Mouse (Mus musculus) limb, embryonic 11.5 days (tissue): ENCODE results near the gene Hes5. TPM values are rescaled to one million over a fixed set of nuclear protein-coding genes. Genes with fewer than 3 reads are reported as not detected.

ENCODE experiments used
- ATAC-seq: fragments of 200-750 bp; cut with Nextera tagmentation; 2 replicates; pipeline ENCODE4 v1.8.0; 2017; ENCODE audit warnings: low read depth; ENCODE audit not compliant: insufficient number of reproducible peaks, low FRiP score, low TSS enrichment
- DNase-seq: peaks from one replicate; pipeline ENCODE4 v3.0.0-alpha.2; 2015; ENCODE audit warnings: low spot score
- H3K27ac ChIP-seq: fragments of 300-500 bp; sonication (generic); replicated peaks from 2 replicates; pipeline ENCODE4 v1.5.1; 2014; ENCODE audit warnings: low read depth, mild to moderate bottlenecking, low read length
- H3K27me3 ChIP-seq: fragments of 300-500 bp; sonication (generic); 2 replicates; pipeline ENCODE4 v1.6.1; 2014; ENCODE audit warnings: mild to moderate bottlenecking, low read length, mixed read lengths; ENCODE audit not compliant: control insufficient read depth, insufficient read depth
- H3K36me3 ChIP-seq: fragments of 300-500 bp; sonication (generic); 2 replicates; pipeline ENCODE4 v1.6.1; 2014; ENCODE audit warnings: mild to moderate bottlenecking, low read length, moderate library complexity, mixed read lengths; ENCODE audit not compliant: control insufficient read depth, insufficient read depth
- H3K4me1 ChIP-seq: fragments of 300-500 bp; sonication (generic); 2 replicates; pipeline ENCODE4 v1.6.1; 2014; ENCODE audit warnings: low read length, mixed read lengths; ENCODE audit not compliant: control insufficient read depth, insufficient read depth
- H3K4me2 ChIP-seq: fragments of 300-500 bp; sonication (generic); 2 replicates; pipeline ENCODE4 v1.6.1; 2014; ENCODE audit warnings: low read depth, mild to moderate bottlenecking, moderate library complexity; ENCODE audit not compliant: severe bottlenecking
- H3K4me3 ChIP-seq: fragments of 300-500 bp; sonication (generic); 2 replicates; pipeline ENCODE4 v1.5.1; 2014; ENCODE audit warnings: low read depth, low read length
- H3K9ac ChIP-seq: fragments of 300-500 bp; sonication (generic); 2 replicates; pipeline ENCODE4 v1.6.1; 2014; ENCODE audit warnings: mild to moderate bottlenecking, low read length
- H3K9me3 ChIP-seq: fragments of 300-500 bp; sonication (generic); 2 replicates; pipeline ENCODE4 v1.6.1; 2016; ENCODE audit warnings: low read length; ENCODE audit not compliant: control insufficient read depth
- WGBS: fragments of 180-500 bp; shearing (Covaris S2); extraction: QIAGEN DNeasy Blood & Tissue Kit; methylation state at CpG from one replicate; pipeline ENCODE4 v1.1.7; 2014; 5-methylcytosine and 5-hydroxymethylcytosine counted together
- polyA plus RNA-seq: library from polyadenylated mRNA; unstranded; fragments of >200 nt; fragmentation: Nextera tagmentation; extraction: Ambion mirVana; gene quantifications from 2 replicates; pipeline ENCODE4 v1.2.1, GENCODE M21; 2014

Hes5 gene
- 0.49 and 0.60 TPM in 2 replicates for polyA plus RNA-seq

DNA sequence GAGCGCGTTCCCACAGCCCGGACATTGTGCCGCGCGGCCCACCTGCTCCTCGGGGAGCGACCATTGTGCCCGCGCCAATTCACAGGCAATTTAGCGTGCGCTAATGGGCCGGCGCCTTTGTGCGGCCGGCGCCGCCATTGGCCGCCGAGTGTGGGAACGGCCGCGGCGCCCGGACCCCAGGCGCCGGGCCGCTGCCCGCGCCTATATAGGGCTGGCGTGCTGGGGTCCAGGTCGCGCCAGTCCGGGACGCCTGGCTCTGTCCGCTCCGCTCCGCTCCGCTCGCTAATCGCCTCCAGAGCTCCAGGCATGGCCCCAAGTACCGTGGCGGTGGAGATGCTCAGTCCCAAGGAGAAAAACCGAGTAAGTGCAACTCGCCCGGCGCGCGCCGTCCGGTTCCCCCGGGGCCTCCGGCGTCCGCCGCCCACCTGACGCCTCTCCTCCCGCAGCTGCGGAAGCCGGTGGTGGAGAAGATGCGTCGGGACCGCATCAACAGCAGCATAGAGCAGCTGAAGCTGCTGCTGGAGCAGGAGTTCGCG is at the start of gene Hes5:
Hes5 (plus strand) TSS at position 234 of the 536 bp plus-strand sequence.
- no peaks in the 10 kb centered on the region for H3K36me3 ChIP-seq
- peak; percentile 61 for DNase-seq
- H3K9me3 ChIP-seq: no peaks in the 10 kb centered on the region
- peak within 1 kb of the TSS; percentile 51 for H3K4me2 ChIP-seq
- H3K4me1 ChIP-seq: peaks cover 44% of the 10 kb centered on the region
- ATAC-seq: no peak
- H3K4me3 ChIP-seq: peak within 1 kb of the TSS; percentile 37
- H3K9ac ChIP-seq: peak within 1 kb of the TSS; percentile 47; the same call in 1 of the 2 replicates
- no peak within 1 kb of the TSS for H3K27ac ChIP-seq
- H3K27me3 ChIP-seq: peaks cover 58% of the 10 kb centered on the region
- WGBS: 1% methylated on average over 65 of the region's 65 CpGs

DNA sequence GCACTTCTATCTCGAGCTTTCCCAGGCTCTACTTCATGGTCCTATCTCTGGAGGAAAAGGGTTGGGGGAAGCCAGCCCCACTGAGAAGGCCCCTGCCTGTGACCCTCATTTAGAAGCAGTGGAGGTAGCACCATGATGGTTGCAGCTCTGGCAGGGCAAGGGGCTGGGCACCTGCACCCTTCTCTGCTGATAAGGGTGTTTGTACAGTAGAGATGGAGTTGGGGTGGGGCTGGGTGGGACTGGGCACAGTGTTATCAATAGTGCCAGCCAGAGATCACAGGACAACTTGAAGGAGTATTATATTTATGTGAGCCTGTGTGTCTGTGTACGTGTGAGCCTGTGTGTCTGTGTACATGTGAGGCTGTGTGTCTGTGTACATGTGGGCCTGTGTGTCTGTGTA is 49.1 kb upstream of the Hes5 start:
- Histone ChIP-seq H3K36me3 (no peaks in the 10 kb centered on the region), H3K9ac (no peak overlapping the region), H3K4me3 (no peak overlapping the region), H3K4me1 (peaks cover 6% of the 10 kb centered on the region), H3K27me3 (no peaks in the 10 kb centered on the region), H3K9me3 (no peaks in the 10 kb centered on the region), H3K27ac (no peak overlapping the region), H3K4me2 (no peak overlapping the region)
- ATAC-seq (no peak), DNase-seq (no peak)
- 86% methylated on average over 2 of the region's 2 CpGs for WGBS

DNA sequence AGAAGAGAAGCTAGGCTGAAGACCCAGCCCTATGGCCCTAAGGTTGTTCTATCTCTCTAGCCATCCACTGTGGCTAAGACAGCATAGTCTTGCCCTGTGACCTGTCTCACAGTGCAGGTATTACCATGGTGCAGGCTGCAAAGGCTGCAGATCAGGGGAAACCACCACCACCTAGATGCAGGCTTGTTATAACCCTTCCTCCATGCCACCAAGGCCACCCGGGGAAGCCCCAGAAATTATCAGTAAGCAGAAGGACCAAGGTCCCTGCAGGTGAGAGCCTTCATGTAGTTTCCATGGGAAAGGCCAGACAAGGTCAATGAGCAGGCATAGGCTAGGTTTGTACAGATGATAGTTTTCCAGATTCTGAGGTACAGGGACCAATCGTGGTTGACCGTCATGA is 46.9 kb upstream of the Hes5 start:
- Histone ChIP-seq H3K27ac (no peak overlapping the region), H3K9ac (no peak overlapping the region), H3K4me3 (no peak overlapping the region)

DNA sequence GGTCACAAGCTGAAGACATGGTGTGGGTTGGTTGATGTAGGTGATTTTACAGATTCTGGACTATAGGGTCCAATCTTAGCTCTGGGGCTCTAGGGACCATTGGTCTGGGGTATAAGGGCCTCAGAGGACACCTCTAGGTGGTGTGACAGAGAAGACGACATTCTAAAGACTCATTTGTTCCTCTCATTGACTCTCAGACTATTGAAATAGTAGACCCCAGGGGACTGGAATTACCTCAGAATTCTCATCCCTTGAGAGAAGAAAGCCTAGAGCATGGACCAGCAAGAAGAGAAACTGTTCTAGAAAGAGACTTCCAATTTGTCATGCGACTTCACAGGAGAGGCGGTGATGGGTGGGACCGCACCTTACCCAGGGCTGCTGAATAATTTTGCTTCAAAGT is 46.5 kb upstream of the Hes5 start:
- H3K27ac ChIP-seq: no peak overlapping the region

More for the DNA sequence above, 46.9 kb upstream of the Hes5 start:
- Histone ChIP-seq H3K9me3 (no peaks in the 10 kb centered on the region), H3K4me1 (peaks cover 4% of the 10 kb centered on the region), H3K36me3 (peaks cover 3% of the 10 kb centered on the region; the same call in 1 of the 2 replicates), H3K27me3 (no peaks in the 10 kb centered on the region), H3K4me2 (no peak overlapping the region)
- 93% methylated on average over 3 of the region's 3 CpGs for WGBS
- ATAC-seq: no peak
- no peak for DNase-seq

DNA sequence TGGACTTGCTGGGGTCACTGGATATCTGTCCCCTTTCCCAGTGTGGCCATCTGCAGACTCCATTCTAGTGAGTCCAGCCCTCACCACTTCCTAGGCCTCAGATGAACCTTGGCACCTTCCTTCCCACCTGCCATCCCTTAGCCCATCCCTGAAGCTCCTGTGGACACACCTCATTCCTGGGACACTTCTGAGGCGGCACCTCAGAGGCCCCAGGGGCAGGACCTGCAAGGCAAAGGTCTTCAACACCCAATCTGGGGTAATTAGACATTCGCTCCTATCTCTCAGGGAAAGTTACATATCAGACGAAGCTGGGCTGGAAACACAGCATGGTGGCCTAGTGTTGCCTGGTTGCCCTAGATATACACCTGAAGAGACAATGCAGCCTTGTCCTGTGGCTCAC is 46.0 kb upstream of the Hes5 start:
- Histone ChIP-seq H3K27ac (no peak overlapping the region), H3K9me3 (no peaks in the 10 kb centered on the region), H3K4me1 (peaks cover 4% of the 10 kb centered on the region), H3K9ac (no peak overlapping the region), H3K27me3 (no peaks in the 10 kb centered on the region), H3K4me3 (no peak overlapping the region), H3K4me2 (no peak overlapping the region), H3K36me3 (peaks cover 3% of the 10 kb centered on the region; the same call in 1 of the 2 replicates)
- WGBS: 76% methylated on average over 3 of the region's 3 CpGs
- DNase-seq (no peak), ATAC-seq (no peak)

More for the DNA sequence above, 46.5 kb upstream of the Hes5 start:
- H3K9ac ChIP-seq: no peak overlapping the region
- peaks cover 3% of the 10 kb centered on the region; the same call in 1 of the 2 replicates for H3K36me3 ChIP-seq
- H3K4me2 ChIP-seq: no peak overlapping the region
- H3K9me3 ChIP-seq: no peaks in the 10 kb centered on the region
- ATAC-seq (no peak), DNase-seq (no peak)
- 96% methylated on average over 4 of the region's 4 CpGs for WGBS
- H3K27me3 ChIP-seq: no peaks in the 10 kb centered on the region
- peaks cover 4% of the 10 kb centered on the region for H3K4me1 ChIP-seq
- no peak overlapping the region for H3K4me3 ChIP-seq

DNA sequence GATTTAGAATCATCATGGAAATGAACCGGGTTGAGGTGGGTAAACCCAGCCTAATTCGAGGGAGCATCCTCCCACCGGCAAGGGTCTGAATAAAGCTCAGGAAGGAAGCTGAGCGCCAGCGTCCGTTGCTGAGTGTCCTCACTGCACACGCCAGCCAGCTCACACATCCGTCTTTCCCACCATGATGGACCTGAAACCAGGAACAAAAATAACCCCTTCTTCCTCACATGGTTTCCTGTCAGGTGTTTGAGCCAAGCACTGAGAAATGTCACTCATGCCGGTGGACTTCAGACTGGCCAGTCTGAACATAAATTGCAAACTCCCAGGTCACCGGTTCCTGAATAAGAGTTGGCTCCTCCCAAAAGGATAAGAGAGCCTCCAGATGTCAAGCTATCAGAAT is 45.4 kb upstream of the Hes5 start:
- 83% methylated on average over 10 of the region's 10 CpGs for WGBS
- peaks cover 3% of the 10 kb centered on the region; the same call in 1 of the 2 replicates for H3K36me3 ChIP-seq
- H3K9me3 ChIP-seq: no peaks in the 10 kb centered on the region

DNA sequence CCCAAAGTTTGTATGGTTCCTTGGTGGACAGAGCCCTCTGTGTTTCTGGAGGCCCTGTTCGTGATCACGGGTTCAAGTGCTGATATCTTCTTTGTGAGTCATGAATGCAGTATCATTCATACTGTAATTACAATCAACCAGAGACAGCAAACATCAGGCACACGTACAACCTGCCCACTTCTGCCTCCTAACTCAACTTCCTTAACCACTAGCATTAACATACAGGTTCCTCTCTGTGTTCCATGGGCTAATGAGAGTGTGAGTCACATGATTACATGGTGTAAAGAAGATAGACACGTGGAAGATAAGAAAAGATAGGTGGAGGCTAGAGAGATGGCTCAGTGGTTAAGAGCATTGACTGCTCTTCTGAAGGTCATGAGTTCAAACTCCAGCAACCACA is 44.1 kb upstream of the Hes5 start:
- 88% methylated on average over 4 of the region's 4 CpGs for WGBS
- no peaks in the 10 kb centered on the region for H3K27me3 ChIP-seq

More for the DNA sequence above, 45.4 kb upstream of the Hes5 start:
- Histone ChIP-seq H3K4me1 (peaks cover 4% of the 10 kb centered on the region), H3K27me3 (no peaks in the 10 kb centered on the region), H3K9ac (no peak overlapping the region), H3K4me2 (no peak overlapping the region), H3K27ac (no peak overlapping the region), H3K4me3 (no peak overlapping the region)
- ATAC-seq (no peak), DNase-seq (no peak)

DNA sequence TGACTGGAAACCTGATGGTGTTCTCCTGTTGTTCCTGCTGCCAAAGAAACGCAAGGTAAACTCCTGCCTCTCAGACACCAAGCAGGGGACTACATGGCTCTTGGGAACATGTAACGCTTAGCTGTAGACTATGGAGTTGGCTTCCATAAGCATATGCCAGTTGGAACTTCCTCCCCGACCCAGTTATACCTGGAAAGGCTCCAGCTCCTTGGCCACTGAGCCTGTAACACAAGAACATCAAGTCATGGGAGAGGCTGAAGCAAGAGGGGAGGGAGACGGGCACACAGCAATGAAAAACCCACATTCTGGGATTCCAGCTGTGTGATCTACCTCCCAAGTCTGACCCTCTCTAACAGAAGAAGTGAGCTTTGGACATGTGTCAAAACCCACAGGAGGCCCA is 38.4 kb upstream of the Hes5 start:
- no peak for DNase-seq

More for the DNA sequence above, 44.1 kb upstream of the Hes5 start:
- Histone ChIP-seq H3K4me2 (no peak overlapping the region), H3K9me3 (no peaks in the 10 kb centered on the region), H3K4me3 (no peak overlapping the region), H3K36me3 (peaks cover 3% of the 10 kb centered on the region; the same call in 1 of the 2 replicates), H3K27ac (no peak overlapping the region), H3K4me1 (no peaks in the 10 kb centered on the region), H3K9ac (no peak overlapping the region)
- DNase-seq: no peak
- ATAC-seq: no peak

DNA sequence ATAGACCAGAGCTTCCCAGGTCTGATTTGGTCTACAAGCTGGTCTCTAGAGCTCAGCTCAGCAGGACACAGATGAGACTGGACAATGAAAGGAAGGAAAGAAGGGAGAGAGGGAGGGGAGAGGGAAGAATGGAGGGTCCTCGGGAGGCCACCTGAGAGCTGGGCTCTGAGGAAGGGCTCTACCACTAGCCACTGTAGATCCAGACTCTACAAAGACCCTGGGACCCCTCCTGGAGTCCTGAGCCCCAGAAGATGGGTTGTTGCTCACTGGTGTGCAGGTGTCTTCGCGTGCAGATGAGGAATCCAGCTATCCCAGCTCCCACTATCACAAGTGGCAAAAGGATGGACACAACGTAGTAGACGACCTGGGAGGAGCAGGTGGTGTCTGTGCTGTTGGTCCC is 37.8 kb upstream of the Hes5 start:
- H3K27ac ChIP-seq: no peak overlapping the region
- H3K36me3 ChIP-seq: peaks cover 3% of the 10 kb centered on the region; the same call in 1 of the 2 replicates
- no peaks in the 10 kb centered on the region for H3K9me3 ChIP-seq
- peaks cover 11% of the 10 kb centered on the region for H3K4me1 ChIP-seq
- H3K9ac ChIP-seq: no peak overlapping the region
- ATAC-seq (no peak), DNase-seq (no peak)
- H3K4me2 ChIP-seq: no peak overlapping the region
- WGBS: 85% methylated on average over 5 of the region's 5 CpGs
- no peaks in the 10 kb centered on the region for H3K27me3 ChIP-seq
- H3K4me3 ChIP-seq: no peak overlapping the region

More for the DNA sequence above, 38.4 kb upstream of the Hes5 start:
- no peak overlapping the region for H3K4me3 ChIP-seq
- peaks cover 5% of the 10 kb centered on the region for H3K4me1 ChIP-seq
- H3K36me3 ChIP-seq: peaks cover 3% of the 10 kb centered on the region; the same call in 1 of the 2 replicates
- no peak overlapping the region for H3K4me2 ChIP-seq
- H3K9me3 ChIP-seq: no peaks in the 10 kb centered on the region
- WGBS: 85% methylated on average over 4 of the region's 4 CpGs
- no peaks in the 10 kb centered on the region for H3K27me3 ChIP-seq
- no peak overlapping the region for H3K9ac ChIP-seq
- no peak for ATAC-seq
- H3K27ac ChIP-seq: no peak overlapping the region
